Mouse (Mus musculus) left cerebral cortex, adult 2 months (tissue): ENCODE measurements around the gene Cfl1. TPM values are rescaled to one million over a fixed set of nuclear protein-coding genes. Genes with fewer than 3 reads are reported as not detected.
"Not testable (repeated sequence)": the region's sequence is repeated elsewhere in the genome, so short reads cannot be mapped to it uniquely, and the experiment has no call there.

Experiments used
- DNase-seq, 2 experiments: peaks; one replicate each; pipeline ENCODE4 v3.0.0; 2021 to 2022; ENCODE audit warnings: low spot score in 2 of 2, mixed read lengths in 1 of 2; ENCODE audit errors: extremely low spot score in 1 of 2
- H3K27ac ChIP-seq: fragments of 200-600 bp; 2 replicates; pipeline ENCODE4 v1.8.1; 2022
- H3K4me3 ChIP-seq: fragments of 200-600 bp; 2 replicates; pipeline ENCODE4 v1.8.1; 2022
- CTCF ChIP-seq: fragments of 200-600 bp; IDR thresholded peaks from 2 replicates; pipeline ENCODE4 v1.8.1; 2022; ENCODE audit warnings: antibody characterized with exemption, mild to moderate bottlenecking, moderate library complexity
- intact Hi-C: fragments of 180-260 bp; cut with DNase I; formaldehyde crosslinking; loops from one replicate; pipeline ENCODE4 v1.15.1; 2025
- total RNA-seq, 2 experiments: library from RNA; stranded (reverse); gene quantifications; 2 replicates each; pipeline ENCODE4 v1.2.3; 2021

Gene Cfl1
- total RNA-seq, 2 experiments from 2014 or later: 1,296 to 1,301 TPM

DNA sequence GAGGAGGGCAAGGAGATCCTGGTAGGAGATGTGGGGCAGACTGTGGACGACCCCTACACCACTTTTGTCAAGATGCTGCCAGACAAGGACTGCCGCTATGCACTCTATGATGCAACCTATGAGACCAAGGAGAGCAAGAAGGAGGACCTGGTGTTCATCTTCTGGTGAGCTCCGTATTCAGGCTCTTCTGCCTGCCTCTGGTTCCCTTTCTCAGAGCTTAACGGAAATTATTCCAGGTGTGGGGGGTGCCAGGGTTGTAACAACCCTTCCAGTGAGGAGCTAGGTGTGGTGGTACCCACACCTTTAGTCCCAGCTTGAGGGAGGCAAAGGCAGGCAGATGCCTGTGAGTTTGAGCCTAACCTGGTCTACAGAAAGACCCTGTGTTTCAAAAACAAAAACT lies 2.4 kb downstream of the Cfl1 start:
- no peak for TF ChIP-seq CTCF
- intact Hi-C loops: no loop called here
- Histone ChIP-seq H3K27ac (no peak overlapping the region), H3K4me3 (no peak overlapping the region)
- DNase-seq: no peak

GRCm38 (mm10) chr19:5493301-5493721 lies 3.1 kb downstream of the Cfl1 start:
- H3K27ac ChIP-seq, intact Hi-C loops, DNase-seq, H3K4me3 ChIP-seq: not testable (repeated sequence)

GRCm38 (mm10) chr19:5494314-5494713 lies 4.1 kb downstream of the Cfl1 start:
- H3K27ac ChIP-seq: no peak overlapping the region
- no peak for TF ChIP-seq CTCF
- intact Hi-C loops: no loop called here

GRCm38 (mm10) chr19:5495353-5496051 lies 5.2 kb downstream of the Cfl1 start:
- TF ChIP-seq CTCF: no peak
- no peak overlapping the region for H3K4me3 ChIP-seq
- no peak overlapping the region for H3K27ac ChIP-seq
- DNase-seq: no peak
- intact Hi-C loops: no loop called here

More at GRCm38 (mm10) chr19:5494314-5494713, 4.1 kb downstream of the Cfl1 start:
- no peak for DNase-seq
- H3K4me3 ChIP-seq: no peak overlapping the region

DNA sequence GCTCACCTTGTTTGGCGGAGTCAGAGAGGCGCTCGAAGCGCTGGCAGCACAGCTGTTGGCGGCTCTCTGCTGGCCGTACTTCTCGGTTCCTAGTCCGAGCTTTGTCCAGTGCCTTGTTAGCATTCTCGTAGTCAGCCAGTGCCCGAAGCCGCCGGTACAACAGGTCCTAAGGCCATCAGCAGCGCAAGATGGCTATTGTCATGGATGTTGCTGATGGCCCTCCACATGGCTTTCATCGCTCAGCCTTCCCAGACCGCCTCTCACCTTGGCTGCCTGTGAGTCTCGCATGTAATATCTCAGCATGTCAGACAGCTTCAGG lies 5.8 kb downstream of the Cfl1 start:
- Histone ChIP-seq H3K27ac (no peak overlapping the region), H3K4me3 (no peak overlapping the region)
- intact Hi-C loops: no loop called here
- no peak for TF ChIP-seq CTCF
- DNase-seq: no peak

DNA sequence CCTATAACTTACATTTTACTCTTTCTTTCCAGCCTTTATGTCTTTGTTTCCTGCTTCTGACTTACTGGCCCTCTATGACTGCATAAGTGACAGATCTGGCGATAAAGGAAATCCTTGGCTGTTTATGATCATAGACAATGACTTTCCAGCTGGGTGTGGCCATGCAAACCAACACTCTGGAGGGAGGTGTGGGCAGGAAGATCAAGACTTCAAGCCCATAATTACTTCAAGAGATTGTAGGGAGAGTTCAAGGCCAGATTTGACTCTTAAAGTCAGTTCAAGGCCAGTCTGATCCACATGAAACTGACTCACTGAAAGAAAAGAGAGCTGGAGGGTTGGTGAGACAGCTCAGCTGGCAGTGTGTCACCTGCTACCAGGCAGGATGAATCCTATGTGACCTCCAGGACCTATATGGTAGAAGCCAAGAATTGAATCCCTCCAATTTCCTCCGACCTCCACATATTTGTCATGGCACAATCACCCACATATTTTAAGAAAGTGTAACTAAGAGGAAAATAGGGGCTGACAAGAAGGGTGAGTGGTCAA lies 10.1 kb downstream of the Cfl1 start:
- Histone ChIP-seq H3K4me3 (no peak overlapping the region), H3K27ac (no peak overlapping the region)
- intact Hi-C loops: no loop called here
- TF ChIP-seq CTCF: no peak
- DNase-seq: no peak

DNA sequence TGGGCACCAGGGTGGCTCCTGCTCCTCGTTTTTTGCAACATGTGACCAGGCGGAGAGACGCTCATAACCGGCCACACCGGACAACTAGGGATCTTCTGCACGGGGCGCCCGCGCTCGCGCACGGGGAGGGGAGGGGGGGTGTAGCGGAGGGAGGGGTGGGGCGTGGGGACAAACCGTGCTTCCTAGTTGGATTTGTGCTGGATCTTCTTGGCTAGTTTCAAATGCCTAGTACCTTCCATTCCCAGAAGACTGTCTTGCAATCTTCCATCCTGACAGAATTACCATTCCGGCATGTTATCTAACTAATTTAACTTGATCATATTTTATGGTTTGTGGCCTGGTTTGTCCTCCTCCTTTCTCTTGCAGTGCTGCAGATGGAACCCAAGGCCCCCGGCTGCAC lies 13.4 kb downstream of the Cfl1 start, which contains the start of gene 1700020D05Rik:
Gene 1700020D05Rik (minus strand): TSS at position 101 of the 400 bp plus-strand sequence.
- Histone ChIP-seq H3K27ac (no peak within 1 kb of the TSS), H3K4me3 (no peak within 1 kb of the TSS)
- DNase-seq: no peak
- intact Hi-C loops: no loop called here
- TF ChIP-seq CTCF: no peak

DNA sequence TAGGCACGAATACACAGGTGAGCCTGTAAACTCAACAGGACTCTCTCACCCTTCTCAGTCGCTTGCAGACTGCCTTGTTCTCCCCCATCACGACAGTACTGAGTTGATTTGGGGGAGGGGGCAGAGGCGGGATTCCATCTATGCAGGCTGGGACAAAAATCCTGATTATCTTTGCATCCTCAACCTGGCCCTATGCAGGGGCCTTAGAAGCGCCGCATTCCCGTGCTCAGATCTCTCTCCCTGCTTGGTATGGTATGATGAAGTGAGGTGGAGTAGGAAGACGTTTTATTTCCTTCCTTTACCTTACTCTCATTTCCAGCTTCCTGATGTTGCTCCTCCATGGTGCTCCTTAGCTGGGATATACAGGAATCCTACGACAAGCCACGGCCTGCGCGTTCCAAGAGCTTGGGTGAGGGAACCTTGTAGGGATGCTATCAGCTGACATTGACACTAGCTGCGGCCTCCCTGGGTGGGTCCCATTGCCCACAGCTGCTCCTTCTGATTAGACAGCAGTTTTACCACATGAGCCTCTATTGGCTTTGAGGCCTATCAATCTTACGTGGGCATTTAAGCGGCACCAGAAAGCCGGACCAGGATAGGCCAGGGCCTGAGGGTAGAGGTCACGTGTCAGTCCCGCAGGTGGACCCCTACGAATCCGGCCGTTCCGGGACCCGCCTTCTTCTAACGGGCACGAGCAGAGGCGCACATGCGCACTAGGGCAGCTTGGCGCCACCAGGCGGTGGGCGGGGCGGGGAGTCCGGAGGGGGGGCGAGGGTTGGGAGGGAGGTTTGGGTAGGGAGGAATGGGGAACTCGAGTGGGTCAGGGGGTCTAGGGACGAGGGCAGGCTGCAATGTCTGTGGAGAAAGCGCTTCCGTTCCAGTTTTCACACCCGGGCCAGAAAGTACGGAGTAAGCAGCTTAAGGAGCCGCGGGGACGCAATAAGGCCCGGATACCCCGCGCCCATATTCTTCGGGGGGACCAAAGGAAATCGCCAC lies 20.1 kb downstream of the Cfl1 start, which contains the start of gene Snx32:
Gene Snx32 (minus strand): TSS at position 508 of the 996 bp plus-strand sequence.
- Histone ChIP-seq H3K4me3 (peak within 1 kb of the TSS; percentile 59), H3K27ac (peak within 1 kb of the TSS; percentile 90)
- peak; percentile 32 for TF ChIP-seq CTCF
- DNase-seq: peak; percentile 95 to 98
- intact Hi-C loops: loop anchor here (2.0 kb wide), 1 partner anchor 20 kb away; the partner anchor contains the start of gene Cfl1

- no peak for DNase-seq
- Histone ChIP-seq H3K27ac (peak overlapping the region; percentile 90), H3K4me3 (peak overlapping the region; percentile 59)
- intact Hi-C loops: loop anchor here (2.0 kb wide), 1 partner anchor 20 kb away; the partner anchor contains the start of gene Cfl1
- TF ChIP-seq CTCF: no peak
Observed at GRCm38 (mm10) chr19:5511074-5511632, 20.9 kb downstream of the Cfl1 start.

- TF ChIP-seq CTCF: no peak
- DNase-seq: no peak
- intact Hi-C loops: no loop called here
- Histone ChIP-seq H3K27ac (no peak overlapping the region), H3K4me3 (no peak overlapping the region)
Observed at GRCm38 (mm10) chr19:5512091-5513004, 22.1 kb downstream of the Cfl1 start.

DNA sequence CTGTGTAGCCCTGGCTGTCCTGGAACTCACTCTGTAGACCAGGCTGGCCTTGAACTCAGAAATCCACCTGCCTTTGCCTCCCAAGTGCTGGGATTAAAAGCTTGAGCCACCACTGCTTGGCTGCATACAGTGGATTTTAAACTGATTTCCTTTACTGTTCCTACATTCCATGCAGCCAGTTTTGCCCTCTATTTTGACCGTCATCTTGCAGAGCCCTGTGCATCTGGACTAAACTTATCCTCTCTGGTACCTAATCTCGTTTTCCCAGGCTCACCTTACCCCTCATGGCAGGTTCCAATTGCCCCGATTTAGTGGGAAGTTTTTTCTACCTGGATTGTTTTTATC lies 22.7 kb downstream of the Cfl1 start:
- no peak for TF ChIP-seq CTCF
- no peak for DNase-seq

More for the DNA sequence above, 22.7 kb downstream of the Cfl1 start:
- Histone ChIP-seq H3K27ac (no peak overlapping the region), H3K4me3 (no peak overlapping the region)
- intact Hi-C loops: no loop called here
